Mouse (Mus musculus) fibroblast of lung, adult 2 months (primary cell): ENCODE data around the gene Il17re.

Experiments
- DNase-seq: peaks from one replicate; pipeline ENCODE4 v3.0.0-alpha.2; 2011; ENCODE audit warnings: low read depth

Gene Il17re

DNA sequence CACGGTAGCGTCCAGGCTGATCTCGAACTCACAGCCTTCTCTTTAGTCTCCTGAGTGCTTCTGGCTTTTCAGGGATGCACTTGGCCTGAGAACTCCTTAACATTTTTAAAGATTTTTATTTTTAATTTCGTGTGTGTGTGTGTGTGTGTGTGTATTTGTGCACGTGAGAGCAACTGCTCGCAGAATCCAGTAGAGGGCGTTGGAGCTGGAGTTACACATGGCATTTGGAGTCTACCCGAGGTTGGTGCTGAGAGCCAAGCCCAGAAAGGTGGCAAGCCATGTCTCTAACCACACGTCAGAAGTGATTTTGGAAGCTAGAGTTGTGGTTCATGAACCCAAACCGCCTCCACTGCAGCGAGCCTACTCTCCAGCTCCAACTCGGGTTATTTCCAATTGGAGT is 15.2 kb upstream of the Il17re start:
- no peak for DNase-seq

DNA sequence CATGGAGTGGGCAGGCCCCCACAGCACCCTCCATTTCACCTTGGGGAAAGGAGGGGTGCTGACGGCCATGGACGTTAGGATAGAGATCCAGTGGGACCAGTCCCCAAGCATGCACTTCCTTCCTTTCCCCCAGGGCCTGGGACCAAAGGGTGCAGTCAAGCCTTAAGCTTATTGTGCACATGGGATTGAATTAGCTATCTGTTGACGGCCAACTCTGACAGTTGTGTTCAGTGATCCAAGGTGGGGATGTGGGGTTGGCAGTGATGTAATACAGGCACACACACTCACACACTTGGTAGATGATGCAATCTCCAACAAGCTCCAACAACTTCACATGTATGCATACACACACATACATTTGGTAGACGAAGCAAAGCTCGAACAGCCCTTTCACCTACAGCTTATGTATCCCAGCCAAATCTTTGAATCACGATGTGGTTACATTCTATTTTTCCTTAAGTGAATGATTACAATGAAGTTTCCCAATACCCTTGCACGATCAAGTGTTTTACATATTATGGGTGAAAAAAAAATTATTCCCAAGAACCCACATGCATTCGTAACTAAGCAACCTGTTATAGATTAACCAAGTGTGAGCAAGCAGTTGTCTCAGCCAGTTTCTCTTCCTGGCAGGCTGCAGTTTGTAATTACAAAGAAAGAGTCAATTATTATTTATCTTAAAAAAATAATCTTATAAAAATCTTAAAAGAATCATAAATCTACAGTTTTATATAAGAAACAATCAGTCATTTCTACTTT is 13.9 kb upstream of the Il17re start:
- DNase-seq: no peak

DNA sequence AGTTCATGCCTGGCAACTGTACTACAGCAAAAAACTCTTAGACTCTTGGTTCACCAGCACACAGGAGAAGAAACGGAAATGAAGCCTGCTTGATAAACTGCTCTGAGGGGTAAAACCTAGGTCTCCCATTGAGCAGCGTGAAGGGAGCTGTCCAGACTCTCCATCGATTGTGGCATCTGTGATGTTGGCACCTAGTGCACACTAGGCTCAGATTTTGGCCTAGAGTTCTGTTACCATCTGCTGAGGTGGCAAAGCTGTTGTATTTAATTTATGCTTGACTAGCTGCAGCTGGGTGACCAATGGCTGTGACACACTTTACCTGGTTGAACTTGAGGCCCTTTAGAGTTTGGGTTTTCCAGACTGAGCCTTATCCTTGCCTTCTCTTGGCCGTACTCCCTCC is 10.6 kb upstream of the Il17re start:
- no peak for DNase-seq

DNA sequence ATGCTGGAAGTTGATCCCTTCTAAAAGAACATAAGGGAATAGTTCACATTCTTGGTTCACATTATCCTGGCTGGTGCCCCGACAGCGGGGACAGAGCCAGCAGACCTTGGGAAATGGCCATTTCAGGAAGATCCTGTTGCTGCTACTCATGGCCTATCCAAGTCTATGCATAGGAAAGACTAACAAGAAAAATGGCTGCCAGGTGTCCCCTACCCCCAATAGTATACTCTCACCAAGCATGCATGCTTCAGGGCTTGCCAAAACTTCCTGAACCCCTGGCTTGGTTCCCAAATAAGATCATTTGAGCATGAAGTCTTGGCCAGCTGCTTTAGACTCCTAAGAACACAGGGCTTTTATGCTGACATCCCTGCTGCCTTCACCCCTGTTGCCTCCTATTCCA is 6.4 kb upstream of the Il17re start:
- no peak for DNase-seq

DNA sequence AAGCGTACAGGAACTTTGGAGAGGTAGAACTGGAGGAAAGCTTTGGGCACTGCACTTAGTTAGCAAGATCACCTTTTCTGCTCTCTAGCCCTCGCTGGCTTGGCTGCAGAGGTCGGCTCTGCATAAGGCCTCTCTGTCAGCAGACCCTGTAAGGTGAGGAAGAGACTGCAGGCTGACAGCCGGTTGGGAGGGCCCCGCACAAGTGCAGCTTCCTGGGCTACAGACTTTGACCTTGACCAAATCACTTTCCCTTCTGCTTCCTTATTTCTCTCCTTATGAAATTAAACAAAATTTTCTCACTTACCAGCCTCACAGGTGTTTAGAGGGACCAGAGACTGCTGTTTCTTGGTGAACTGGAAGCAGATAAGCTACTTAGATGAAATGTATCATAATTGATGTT is 3.3 kb upstream of the Il17re start:
- no peak for DNase-seq

DNA sequence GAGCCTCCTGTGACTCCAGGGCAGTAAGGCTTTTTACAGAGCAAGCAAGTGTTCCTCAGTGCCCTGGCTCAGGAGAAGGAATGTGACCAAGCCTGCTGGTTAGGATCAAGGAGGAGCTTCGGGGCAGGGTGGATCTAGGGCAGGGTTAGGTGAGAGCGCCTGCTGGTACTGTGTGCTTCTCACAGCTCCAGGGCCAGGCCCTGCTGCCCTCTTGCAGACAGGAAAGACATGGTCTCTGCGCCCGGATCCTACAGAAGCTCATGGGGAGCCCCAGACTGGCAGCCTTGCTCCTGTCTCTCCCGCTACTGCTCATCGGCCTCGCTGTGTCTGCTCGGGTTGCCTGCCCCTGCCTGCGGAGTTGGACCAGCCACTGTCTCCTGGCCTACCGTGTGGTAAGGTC is 351 bp downstream of the Il17re start:
- no peak for DNase-seq

DNA sequence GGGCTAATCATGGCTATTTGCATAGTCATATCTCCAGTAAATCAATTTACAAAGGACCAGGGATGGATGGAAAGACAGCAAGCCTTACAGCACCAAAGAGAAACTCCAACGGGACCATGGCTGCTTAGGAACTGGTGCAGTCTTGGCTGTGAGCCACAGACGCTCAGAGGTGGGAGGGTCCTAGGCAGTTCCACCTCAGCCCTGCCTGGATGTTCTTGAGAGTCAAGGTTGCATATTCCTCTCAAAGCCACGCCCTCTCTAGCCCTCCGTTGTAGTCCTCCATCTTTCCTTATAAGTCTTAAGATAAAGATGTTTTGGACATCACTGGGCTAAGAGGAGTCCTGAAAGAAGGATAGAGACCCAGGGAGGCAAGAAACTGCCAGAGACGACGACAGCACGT is 5.8 kb downstream of the Il17re start:
- no peak for DNase-seq

DNA sequence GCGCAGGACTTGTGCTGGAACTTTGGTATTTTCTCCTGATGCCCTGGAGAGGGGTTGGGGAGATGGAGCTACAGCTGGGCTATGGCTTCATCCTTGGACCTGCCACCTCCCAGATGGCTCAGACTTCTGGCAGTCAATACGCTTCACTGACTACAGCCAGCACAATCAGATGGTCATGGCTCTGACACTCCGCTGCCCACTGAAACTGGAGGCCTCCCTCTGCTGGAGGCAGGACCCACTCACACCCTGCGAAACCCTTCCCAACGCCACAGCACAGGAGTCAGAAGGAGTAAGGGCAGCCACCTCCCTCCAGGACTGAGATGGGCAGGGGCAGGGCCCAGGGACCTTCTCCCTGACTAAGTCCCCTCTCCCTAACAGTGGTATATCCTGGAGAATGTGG is 7.3 kb downstream of the Il17re start:
- no peak for DNase-seq

DNA sequence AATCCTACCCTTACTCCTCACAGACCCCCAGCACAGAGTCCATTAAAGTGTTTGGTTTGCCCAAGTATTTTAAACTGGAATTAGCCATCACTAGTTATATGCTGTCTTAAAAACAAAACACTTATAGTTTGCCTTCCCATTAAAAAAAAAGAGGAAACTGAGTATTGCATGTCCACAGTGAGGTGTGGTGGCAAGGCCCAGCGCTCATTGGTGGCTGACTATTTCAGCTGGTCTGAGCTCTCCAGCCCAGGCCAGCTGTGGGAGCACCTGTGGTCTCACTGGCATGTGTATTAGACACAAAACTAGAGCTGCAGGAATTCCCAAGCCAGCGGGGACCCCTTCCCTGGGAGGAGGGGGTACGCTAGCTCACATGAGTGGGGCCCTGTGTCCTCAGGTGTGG is 10.2 kb downstream of the Il17re start:
- DNase-seq: no peak

DNA sequence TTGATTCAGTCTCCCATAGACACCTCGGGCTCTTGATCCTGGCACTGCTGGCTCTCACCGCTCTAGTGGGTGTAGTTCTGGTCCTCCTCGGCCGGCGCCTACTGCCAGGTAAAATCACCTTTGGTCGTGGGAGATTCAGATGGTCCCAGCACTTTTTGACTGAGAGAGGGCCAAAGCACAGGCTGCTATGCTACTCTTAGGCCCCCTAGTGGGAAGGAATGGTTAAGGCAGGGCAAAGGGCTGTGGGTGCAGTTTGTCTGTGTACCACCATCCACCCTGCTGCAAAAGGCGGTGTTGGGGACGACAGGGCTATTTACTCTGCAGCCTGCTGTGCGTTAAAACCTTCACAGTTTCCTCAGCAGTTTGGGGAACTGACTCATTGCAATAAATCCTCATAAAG is 10.7 kb downstream of the Il17re start:
- DNase-seq: no peak

DNA sequence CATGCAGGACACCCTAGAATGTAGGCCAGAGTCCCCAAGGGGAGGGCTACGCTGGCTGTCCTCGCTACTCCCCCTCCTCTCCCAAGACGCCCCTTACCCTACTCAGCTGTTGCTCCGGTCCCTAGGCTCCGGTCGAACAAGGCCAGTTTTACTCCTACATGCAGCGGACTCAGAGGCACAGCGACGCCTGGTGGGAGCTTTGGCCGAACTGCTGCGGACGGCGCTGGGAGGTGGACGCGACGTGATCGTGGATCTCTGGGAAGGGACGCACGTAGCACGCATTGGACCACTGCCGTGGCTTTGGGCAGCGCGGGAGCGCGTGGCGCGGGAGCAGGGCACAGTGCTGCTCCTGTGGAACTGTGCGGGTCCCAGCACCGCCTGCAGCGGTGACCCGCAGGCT is 11.1 kb downstream of the Il17re start:
- no peak for DNase-seq

DNA sequence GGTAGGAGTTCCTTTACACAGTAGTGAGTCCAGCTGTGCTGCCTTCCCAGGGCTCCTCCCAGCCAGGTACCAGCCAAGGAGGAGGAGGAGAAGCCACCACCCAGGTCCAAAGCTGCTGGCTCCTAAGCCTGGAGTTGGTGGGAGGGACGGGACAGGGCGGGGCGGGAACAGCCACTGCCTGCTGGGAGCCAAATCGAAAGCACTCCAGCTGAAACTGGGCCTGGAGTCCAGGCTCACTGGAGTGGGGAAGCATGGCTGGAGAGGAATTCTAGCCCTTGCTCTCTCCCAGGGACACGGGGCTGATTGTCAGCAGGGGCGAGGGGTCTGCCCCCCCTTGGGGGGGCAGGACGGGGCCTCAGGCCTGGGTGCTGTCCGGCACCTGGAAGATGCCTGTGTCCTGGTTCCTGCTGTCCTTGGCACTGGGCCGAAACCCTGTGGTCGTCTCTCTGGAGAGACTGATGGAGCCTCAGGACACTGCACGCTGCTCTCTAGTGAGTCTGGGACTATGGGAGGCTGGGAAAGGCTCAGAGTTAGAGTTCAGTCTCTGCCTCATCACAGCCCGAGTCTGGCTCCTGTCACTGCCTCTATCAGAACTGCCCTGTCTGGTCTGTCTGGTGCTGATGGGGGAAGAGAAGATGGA is 13.1 kb downstream of the Il17re start, which contains the start of gene Il17rc:
Gene Il17rc, plus strand, starts transcription at position 131 of the 640 bp plus-strand sequence.
- DNase-seq: peak; percentile 70

DNA sequence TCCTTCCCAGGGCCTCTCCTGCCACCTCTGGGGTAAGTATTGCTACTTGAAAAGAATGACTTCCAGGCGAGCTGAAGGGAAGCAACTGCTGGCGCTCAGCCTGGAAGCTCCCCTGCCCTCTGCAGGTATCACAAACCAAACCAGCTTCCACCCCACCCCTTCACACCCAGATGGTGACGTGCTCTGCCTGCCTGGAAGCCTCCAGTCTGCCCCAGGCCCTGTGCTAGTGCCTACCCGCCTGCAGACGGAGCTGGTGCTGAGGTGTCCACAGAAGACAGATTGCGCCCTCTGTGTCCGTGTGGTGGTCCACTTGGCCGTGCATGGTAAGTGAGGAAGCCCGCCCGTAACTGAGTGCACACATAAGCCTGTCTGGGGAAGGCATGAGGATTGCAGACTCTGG is 13.8 kb downstream of the Il17re start:
- no peak for DNase-seq

DNA sequence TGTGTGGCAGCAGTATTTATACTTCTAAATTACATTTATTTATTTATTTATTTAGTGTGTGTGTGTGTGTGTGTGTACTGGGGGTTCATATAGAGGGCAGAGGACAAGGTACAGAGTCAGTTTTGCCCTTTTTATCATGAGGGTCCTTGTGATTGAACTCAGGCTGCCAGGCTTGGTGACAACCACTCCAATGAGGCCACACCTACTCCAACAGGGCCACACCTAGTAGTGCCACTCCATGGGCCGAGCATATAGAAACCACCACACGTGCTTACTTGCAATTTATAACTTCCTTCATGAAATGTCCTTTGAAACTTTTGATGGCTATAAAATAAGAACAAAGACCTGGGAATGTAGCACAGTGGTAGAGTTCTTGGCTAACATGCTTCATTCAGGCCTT is 15.0 kb downstream of the Il17re start:
- DNase-seq: no peak

DNA sequence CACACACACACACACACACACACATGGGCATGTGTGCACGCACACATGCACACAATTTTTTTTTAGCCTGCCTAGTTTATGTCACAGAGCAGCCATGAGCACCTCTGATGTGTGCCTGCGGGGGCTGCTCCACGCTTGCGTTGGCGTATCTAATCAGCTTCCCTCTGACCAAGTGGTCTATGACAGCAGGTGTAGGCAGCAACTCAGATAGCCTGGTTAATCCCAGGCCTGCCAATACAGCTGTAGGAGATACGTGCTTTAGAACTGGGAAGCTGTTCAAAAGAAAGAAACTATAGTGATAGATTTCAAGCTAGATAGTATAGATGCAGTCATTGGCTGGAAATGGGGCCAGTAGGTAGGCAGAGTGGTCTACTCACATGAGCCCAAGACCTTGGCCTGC is 15.4 kb downstream of the Il17re start:
- no peak for DNase-seq

DNA sequence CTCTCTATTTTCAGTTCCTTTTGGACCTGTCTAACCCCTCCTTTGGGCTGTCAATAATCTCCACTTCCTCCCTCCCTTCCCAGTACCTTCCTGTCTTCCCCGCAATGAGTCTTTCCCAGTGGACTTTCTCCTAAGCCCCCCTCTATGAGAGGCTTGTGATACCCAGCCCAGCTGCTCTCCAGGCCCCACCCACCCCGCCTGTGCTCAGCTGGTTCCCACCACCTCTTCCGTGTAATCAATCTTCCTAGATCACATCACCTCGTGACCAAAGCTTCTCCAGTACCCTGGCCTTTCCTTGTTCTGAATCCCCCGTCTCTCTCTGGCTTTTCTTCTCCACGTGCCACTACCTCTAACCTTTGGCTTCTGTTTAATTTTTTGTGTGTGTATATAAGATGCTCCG is 19.1 kb downstream of the Il17re start:
- DNase-seq: no peak

DNA sequence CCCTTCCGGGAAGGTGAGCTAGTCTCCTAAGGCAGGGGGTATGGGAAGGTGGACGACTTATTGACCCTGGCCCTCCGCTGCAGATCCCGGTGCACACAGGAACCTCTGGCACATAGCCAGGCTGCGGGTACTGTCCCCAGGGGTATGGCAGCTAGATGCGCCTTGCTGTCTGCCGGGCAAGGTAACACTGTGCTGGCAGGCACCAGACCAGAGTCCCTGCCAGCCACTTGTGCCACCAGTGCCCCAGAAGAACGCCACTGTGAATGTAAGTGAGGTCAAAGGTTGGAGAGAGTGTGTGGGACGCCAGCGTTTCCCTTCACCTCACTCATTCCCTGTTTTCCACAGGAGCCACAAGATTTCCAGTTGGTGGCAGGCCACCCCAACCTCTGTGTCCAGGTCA is 20.6 kb downstream of the Il17re start:
- no peak for DNase-seq

DNA sequence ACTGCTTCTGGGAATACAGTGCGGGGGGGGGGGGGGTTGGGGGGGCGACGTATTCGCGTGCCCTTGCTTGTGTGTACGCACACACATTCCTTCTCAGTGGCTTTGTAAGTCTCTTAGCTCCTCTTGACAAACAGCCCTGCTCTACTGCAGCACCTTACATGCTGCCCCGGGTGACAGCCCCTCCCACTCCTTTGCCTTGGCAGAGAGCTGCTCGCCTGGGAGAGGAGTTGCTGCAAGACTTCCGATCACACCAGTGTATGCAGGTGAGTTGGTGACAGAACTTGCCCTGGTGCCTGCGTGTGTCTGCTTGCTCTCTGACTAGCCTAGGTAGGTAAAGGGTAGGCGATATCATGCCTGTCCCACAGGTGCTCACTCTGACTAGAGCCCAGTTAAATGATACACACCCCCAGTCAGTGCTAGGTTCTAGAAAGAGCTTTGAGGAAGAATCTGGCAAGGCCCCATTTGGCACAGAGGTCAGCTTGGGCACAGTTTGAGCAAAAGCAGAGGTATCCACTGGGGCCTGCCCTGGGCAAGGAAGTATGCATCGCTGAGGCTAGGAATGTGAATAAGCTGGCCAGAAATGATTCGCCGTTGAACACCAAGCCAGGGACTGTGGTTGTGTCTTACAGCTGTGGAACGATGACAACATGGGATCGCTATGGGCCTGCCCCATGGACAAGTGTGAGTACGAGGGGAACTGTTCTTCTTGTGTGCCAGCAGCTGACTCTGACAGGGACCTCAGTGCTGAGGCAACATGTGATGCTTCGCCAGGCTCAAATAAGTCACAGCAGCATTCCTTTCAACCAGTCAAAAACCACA is 22.5 kb downstream of the Il17re start:
- DNase-seq: peak; percentile 84

DNA sequence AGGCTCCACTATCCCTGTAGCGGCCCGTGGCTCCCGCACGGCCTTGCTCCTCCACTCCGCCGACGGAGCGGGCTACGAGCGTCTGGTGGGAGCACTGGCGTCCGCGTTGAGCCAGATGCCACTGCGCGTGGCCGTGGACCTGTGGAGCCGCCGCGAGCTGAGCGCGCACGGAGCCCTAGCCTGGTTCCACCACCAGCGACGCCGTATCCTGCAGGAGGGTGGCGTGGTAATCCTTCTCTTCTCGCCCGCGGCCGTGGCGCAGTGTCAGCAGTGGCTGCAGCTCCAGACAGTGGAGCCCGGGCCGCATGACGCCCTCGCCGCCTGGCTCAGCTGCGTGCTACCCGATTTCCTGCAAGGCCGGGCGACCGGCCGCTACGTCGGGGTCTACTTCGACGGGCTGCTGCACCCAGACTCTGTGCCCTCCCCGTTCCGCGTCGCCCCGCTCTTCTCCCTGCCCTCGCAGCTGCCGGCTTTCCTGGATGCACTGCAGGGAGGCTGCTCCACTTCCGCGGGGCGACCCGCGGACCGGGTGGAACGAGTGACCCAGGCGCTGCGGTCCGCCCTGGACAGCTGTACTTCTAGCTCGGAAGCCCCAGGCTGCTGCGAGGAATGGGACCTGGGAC is 24.3 kb downstream of the Il17re start:
- no peak for DNase-seq

DNA sequence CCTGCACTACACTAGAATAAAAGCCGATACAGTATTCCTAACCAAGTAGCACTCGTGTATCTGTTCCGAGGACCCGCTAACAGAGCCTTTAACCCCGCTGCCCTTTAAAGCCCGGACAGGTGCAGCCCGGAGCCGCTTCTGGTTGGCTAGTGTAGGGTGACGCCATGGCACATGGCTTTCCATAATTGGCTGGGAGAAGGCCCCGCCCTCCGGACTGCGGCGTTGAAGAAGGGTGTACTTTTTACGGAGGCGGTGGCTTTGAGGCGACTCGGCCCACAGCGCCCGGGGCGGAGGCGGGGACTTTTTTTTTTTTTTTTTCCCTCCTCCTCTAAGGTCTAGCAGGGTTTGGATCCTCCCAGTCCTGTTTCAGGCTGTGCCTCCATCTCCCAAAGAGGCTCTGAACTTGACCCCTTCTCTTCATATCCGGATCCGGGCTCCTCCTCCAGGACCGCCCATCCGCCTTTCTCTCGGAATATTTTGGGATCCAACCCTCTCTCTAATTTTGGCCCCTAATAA is 24.9 kb downstream of the Il17re start, which contains the start of gene Creld1:
Gene Creld1, plus strand, starts transcription at position 198 of the 516 bp plus-strand sequence.
- DNase-seq: peak; percentile 53

DNA sequence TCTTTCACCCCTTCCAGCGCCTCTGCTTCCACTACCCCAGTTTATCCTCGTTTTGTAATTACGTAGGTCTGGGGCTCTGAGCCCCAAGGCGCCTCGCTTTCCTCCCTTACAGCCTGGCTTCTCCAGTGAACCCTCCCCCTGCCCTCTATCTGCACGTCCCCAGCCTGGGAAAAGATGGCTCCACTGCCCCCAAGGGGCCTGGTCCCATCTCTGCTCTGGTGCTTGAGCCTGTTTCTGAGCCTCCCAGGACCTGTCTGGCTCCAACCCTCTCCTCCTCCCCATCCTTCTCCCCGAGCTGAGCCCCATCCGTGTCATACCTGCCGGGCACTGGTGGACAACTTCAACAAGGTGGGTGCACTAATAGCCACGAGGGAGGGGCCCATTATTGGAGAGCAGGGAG is 25.4 kb downstream of the Il17re start:
- no peak for DNase-seq

DNA sequence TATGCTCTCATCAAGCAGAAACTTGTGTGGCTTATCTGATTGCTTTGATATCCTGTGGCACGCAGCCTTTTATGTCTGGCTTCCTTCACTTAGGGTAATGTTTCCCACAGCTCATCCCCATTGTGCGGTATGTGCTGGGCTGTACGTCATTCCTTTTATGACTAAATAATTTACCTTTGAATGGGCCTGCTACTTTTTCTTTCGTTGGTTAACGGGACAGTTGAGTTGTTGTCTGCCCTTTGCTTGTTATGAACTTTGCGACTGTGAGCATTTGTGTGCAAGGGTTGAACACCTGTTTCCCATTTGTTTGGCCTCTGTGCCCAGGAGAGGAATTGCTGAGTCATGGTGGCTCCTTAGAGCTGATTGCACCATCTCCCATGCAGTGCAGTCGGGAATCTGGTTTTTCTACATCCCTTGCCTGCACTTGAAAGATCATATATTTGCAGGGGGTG is 28.9 kb downstream of the Il17re start:
- peak; percentile 73 for DNase-seq
